Mouse (Mus musculus): Measurements from ENCODE around the gene Insr.
"Not testable (repeated sequence)": the region's sequence is repeated elsewhere in the genome, so short reads cannot be mapped to it uniquely, and the experiment has no call there.

The Insr gene

DNA sequence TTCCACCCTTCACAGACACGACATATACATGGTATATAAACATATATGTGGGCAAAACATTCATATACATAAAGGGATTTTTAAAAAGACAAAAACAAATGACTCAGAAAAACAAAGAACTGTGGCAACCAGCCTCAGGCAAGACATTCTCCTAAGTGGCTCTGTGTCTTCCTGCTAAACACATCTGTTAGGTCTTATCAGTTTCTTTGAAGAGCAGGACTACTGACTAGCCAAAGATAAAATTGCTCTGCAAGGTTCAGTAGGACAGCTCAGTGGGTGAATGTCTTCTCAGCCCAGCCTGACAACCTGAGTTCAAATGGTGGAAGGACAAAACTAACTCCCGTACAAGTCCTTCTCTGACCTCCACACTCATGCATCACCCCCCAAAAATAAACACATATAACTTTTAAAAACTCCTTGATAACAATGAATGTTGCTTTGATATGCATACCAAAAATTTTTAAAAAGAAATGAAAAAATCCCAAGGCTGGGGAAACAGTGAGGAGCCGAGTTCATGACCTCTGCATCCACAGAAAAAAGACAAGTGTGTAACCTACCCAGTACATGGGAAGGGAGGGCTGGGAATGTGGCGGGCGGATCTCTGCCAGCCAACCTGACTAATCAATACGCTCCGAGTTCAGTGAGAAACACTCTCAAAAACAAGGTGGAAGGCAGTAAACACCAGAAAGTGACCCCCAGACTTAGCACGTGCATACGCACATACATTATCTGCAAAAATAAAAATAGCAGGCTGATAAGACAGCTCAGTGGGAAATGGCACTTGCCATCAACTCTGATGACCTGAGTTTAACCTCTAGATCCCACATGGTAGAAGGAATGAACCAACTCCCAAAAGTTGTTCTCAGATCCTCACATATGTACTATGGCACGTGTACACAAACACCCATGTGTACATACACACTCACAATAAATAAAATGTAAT is 49.0 kb downstream of the Insr start:
- no peak for DNase-seq

DNA sequence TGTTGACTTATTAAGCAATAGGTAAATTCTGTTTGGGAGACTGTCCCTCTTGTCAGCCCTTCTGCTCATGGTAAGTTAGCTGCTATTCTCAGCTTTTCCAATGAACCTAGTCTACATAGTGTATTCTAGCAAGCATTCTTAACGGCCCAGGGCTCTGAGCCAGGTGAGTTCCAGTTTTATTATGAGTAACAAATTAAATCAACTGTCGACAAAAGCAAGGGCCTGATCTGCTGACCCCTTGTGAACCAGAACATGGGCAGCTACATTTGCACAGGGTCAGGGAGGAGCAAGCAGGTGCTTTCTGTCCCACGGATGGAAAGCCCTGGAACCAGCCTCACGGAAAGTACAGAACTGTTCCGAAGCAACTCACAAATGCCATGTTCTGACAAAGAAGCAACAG is 52.0 kb downstream of the Insr start:
- DNase-seq = peak; percentile 85

DNA sequence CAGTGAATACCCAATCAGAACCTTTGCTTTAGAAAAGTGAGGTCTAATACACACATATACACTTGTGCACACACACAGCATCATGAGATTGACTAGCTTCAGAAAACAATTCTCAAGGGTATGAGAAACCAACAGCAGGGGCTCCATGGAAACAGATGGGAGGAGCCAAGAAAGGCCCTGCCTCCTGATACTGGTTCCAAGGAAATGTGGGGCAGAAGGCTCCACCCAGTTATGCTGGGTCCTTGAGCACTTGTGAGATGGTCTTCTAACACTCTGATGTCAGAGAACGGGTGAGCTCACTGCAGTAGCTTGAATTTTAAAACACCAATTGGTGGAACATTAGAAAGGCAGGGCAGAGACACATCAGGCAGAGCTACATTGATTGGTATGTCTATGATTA is 53.7 kb downstream of the Insr start:
- DNase-seq = no peak

DNA sequence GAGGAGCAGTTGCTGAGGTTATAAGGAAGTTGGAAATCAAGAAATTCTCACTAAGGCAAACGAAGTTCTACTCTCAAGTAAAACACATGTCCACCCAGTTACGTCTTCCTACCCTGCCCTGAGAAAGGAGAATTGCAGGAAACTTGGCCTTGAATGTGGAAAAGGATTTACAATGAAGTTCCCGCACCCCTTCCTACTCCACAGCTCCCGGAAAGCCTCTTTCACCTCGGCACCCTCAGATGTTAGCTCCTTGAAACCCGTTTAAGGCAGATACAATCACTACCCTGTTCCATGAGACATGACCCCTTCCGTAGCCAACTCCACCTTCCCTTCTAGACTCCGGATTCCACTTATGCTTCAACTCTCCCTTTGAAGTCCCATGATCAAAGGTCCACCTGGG is 54.2 kb downstream of the Insr start:
- peak; percentile 36 for DNase-seq

DNA sequence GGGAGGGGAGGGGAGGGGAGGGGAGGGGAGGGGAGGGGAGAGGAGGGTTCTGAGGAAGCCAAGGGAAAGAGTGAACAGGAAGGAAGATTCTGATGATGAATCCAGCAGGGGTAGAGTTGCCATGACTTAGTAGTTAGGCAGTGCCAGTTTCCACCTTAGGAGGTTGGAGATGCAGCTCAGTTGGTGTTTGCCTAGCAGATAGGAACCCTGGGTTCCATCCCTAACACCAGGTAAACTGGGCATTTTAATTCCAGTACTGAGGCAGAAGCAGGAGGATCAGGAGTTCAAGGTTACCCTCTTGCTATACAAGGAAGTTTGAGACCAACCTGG is 56.8 kb downstream of the Insr start:
- no peak for DNase-seq

DNA sequence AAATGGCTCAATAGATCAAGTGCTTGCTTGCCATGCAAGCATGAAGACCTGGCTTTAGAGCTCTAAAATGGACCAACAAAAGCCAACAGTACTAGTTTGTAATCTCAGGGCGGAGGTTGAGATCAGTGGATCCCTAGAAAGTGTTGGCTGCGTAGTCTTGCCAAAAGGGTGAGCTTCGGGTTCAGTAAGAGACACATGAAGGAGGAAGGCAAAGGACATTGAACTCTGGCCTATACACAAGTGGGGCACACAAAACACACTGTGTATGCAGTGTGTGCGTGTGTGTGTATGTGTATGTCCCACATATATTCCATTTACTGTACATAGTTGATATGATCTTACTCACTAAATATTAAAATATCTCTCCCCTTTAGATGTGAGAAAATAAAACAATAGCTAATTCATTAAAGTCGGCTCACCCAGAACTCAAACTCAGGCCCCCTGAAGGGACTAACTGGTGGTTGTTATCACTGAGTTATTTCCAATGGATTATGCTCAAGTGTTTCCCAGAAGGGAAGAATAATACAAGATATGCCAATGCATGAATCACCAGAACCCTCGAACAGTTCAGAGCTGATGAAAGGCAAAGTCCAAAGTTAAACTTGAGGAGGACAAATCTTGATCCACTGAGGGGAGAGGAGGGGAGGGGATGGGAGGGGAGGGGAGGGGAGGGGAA is 57.3 kb downstream of the Insr start:
- DNase-seq = no peak

DNA sequence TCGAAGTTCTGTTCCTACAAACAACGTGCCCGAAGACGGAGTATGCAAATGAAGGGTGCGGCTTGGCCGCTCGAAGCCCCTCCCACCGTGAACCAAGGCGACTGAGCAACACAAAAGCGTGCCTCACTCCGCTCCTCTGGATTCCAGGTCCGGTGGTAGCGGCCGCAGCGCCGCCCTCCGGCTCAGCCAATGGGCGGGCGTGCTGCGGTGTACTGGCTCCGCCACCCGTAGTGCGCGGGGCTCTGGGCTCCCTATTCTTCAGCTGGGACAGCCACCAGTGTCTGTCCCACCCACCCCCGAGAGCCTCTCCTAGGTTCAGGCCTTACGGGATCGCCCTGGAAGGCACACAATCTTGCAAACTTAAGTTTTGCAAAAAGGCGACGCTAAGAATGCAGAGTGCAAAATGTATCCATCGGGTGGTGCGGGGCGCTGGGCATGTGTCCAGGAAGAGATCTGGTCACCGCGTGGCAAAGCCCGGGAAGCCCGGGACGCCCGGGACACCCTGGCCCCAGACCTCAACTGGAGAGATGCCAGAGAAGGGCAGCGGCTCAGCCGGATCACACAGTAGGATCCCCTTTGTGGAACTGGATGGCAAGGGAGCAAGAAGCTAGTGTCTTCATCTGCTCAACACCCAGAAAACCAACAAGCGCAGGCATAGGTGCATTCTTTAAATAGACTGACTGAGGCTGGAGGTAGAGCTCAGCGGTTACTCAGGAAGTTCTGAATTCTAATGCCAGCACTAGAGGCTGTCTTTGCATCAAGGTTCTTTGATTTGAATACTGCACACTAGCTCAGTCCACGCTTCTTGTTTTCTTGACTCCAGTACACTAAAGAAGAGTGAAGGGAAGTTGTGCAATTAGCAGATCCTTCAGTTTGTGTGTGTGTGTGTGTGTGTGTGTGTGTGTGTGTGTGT is 58.1 kb downstream of the Insr start:
- DNase-seq = peak; percentile 95

DNA sequence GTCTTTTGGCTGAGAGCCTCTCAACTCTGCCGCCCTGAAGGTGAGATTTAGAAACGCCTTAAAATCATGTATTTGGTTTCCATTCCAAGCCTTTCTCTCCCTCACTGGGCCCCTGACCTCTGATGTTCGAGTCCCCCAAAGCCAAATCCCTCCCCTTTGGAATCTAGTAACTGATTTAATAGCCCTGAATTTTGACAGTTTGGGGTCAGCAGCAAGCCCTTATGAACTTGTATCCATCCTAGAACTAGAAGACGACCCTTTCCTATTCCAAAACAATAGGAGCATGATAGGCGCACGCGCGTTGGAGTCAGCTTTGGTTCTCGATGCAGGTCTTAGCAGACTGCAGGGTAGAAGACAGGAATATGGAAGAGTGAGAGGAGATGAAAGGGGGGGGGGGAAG is 58.9 kb downstream of the Insr start:
- DNase-seq = peak; percentile 54

DNA sequence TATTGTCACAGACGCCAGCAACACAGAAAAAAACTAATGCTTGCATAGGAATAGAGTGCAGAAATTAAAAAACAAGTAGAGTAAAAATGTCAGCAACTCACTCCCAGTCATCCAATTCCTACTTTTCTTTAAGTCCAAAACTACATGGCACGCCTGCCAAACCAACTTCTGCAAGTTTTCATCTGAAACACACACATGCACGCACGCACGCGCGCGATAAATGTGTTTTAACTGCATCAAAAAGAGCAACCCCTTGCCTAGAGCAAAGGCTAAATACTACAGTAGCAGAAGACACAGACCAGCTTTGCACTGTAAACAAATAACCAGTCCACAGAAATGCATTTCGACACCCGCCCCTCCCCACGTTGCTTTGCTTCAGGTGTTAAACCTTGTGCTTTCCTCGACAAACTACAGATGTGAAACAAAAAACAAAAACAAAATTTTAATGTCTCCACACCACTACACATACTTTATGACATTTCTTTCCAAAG is 59.5 kb downstream of the Insr start:
- no peak for DNase-seq

DNA sequence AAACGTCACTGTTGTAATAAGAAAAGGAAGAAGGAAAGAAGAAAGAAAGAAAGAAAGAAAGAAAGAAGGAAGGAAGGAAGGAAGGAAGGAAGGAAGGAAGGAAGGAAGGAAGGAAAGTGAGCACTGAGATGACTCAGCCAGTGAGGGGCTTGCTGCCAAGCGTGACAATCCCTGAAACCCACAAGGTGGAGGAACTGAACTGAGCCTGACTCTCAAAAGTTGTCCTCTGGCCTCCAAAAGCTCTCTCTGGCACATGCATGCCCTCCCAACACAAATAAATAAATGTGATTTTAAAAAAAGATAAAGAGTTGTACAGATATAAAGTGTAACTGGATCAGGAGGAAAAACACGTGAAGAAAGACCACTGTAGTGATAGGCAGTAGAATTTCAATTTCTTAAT is 60.2 kb downstream of the Insr start:
- no peak for DNase-seq

DNA sequence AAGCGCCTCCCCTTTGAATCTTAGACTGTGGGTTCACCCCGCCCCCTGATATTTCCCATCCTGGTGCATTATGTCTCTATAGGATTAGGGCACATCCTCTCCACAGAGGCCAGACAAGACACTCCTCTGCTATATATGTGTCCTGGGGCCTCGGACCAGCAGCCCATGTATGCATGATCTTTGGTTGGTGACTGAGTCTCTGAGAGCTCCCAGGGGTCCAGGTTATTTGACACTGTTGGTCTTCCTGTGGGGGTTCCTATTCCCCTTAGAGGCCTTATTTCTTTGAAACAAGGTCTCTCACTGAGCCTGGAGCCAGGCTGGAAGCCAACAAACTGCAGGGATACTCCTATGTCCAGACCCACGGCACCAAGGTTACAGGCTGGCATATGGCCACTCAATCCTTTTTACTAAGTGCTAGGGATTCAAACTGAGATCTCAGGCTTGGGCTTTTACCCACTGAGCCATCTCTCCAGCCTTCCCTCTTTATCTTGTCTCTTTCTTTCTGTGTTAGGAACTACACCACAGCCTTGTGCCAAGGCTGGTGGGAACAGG is 62.8 kb downstream of the Insr start:
- no peak for DNase-seq

DNA sequence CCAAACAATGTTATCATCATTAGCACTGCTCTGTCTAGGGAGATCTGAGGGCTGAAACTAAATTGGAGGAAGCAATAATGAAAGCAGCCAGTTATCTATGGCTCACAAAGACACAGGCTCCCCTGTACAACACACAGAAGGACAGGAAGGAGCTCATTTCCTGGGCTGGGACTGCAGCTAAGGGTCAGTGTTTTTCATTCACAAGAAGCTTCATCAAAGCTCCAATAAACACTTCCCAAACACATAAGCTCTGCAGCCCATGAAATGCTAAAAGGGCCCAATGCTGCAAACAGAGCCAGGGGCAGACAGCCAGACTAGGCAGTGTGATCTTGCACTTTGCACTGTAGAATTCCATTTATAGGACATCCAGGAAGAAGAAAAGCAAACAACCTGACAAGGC is 63.9 kb downstream of the Insr start:
- DNase-seq = peak; percentile 87

DNA sequence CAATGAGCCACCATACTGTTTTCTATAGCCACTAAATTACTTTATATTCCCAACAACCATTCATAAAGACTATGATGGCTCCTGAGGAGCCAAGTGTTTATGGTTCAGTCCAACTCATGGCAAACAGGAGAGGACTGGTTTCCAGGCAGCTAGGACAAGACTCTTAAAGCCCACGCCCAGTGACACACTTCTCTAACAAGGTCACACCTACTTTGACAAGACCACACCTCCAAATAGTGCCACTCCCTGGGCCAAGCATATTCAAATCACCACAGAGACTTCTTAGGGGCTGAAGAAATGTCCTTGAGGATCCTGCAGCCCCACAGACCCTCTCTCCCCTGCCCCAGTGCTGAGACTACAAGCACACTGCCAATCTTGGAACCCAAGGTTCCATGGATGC is 64.8 kb downstream of the Insr start:
- no peak for DNase-seq

DNA sequence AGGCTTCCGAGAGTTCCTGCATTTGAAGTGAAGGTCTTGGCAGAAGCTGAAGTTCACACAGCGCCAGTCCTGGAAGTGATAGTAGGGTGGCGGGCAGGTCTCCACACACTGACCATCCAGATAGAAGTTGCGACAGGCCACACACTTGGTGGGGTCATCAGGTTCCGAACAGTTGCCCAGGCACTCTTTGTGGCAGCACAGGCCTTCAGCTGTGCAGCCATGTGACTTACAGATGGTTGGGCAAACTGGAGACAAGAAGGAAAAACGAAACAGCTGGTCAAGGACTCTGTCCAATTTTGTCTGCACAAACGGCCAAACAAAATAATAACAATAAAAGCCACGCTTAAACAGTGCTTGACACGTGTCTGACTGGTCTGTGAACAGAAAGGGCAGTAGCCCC is 68.0 kb downstream of the Insr start:
- DNase-seq = peak; percentile 60

DNA sequence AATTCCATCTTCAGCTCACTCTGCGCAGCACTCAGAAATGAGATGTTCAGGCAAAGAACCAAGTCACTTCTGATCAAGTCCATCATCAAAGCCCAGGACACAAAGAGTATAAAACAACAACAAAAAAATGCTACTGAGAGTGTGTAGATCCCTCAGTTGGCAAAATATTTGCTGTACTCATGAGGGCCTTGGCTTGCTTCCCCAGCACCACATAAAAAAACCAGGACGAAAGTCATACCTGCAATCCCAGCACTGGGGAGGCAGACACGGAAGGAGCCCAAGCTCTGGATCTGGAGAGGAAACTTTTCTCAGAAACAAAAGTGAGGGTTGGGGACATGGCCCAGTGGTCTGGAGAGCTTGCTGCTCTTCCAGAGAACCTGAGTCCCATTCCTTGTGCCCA is 69.5 kb downstream of the Insr start:
- DNase-seq = no peak

DNA sequence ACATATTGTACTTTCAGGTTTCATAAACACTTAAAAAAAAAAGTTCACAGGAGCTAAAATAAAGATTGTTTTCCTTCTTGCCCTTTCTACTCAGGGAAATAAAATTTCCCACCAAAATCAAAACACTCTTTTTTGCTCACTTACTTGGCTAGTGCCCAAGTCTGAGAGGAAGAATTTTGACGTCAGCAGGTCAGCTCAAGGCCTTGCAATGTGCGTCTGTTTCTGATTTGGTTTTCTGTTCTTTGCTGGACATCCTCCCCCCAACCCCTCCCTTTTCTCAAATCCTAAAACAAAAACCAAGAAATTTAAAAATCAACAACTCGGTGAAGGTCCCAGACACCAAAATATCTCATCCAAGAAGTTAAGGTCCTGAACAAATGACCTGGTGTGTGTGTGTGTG is 70.1 kb downstream of the Insr start:
- DNase-seq = peak; percentile 86

DNA sequence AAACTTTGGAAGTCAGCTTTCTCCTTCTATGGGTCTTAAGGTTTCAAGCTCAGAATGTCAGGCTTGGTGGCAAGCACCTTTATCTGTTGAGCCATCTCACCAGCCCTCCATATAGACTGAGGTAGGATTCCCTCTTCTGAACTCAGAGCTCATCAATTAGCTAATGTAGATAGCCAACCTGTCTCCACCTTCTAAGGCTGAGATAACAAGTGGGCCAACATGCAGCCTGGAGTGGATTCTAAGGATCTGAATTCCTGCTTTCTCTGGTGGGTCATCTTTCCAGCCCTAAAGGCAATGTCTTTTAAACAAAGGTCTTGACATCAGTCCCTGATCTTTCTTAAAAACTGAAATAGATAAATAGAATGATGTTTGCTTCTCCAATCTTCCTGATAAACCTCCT is 70.7 kb downstream of the Insr start:
- no peak for DNase-seq

DNA sequence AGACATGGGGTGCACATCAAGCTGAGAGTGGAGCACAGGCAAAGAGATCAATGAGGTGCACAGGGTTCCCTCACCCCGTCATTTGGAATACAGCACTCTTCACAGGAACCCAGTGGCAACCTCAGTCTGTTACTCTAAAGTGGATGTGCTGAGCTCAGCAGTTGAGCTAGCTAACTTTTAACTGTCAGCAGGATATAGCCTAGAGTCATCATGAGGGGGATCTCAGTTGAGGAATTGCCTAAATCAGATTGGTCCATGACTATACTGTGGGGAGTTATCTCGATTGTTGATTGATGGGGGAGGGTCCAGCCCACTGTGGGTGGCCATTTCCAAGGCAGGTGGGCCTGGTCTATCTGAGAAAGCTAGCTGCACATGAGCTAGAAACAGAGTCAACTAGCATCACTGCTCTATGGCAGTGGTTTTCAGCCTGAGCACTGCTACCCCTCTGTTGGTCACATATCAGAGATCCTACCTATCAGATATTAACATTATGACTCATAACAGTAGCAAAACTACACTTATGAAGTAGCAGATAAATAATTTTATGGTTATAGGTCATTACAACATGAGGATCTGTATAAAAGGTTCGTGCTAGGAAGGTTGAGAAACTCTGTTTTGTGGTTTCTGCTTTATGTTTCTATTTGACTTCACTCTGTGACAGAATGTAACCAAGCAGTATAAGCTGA is 74.5 kb downstream of the Insr start:
- no peak for DNase-seq

DNA sequence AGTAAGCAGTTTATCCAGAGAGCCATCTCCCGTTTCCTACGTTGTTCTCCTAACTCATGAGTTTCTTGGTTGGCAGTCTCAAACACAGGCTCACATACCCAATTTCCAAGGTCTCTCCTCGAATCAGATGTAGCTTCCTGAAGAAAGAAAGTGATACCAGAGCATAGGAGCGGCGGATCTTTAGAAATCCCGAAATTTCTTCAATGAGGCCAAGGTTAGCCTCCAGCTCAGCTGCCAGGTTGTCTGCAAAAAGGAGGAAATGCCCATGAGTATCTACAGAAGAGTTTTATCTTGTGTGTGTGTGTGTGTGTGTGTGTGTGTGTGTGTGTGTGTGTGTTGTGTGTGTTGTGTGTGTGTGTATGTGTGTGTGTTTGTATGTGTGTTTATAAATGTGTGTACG is 76.6 kb downstream of the Insr start:
- no peak for DNase-seq

DNA sequence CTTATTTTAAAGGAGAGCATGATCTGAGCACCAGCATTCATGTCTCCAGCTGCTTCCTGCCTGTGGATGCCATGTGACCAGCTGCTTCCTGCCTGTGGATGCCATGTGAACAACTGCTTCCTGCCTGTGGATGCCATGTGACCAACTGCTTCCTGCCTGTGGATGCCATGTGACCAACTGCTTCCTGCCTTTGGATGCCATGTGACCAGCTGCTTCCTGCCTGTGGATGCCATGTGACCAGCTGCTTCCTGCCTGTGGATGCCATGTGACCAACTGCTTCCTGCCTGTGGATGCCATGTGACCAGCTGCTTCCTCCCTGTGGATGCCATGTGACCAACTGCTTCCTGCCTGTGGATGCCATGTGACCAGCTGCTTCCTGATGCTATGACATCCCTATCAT is 85.1 kb downstream of the Insr start:
- DNase-seq = not testable (repeated sequence)

DNA sequence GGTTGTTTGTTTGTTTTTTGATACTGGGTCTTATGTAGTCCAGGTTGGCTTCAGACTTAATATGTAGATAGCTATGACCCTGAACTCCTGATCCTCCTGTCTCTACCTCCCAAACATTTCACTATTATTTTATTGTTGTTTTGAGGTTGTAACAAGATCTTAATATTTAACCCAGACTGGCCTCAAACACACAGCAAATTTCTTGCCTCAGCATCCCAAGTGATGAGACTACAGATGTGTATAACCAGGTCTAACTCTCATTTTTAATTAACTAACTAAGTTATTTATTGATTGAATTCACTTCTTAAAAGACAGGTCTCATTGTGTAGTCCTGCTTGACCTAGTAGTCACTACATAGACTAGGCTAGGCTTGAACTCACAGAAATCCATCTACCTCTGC is 88.4 kb downstream of the Insr start:
- no peak for DNase-seq

DNA sequence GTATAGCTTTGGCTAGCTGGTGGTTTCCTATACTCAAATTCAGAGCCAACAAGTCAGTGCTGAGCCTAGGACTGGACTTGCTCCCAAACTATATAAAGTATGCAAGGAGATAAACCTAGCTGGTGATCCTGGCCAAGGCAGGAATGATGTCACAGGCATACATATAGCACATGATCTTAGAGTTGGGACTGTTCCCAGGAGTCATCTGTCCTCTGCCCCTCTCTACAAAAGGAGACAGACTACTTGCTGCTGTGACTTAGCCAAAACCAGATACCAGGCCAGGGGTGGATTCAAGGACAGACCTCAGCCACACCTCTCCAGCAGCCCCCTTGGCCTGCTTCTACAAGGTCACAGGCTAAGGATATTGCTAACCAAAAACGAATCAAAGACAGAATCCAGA is 92.0 kb downstream of the Insr start:
- no peak for DNase-seq
